Mouse (Mus musculus) neural tube, embryonic 11.5 days (tissue): ENCODE data around the gene Sema6b. TPM values are rescaled to one million over a fixed set of nuclear protein-coding genes. Genes with fewer than 3 reads are reported as not detected.
"Not testable (repeated sequence)": the region's sequence is repeated elsewhere in the genome, so short reads cannot be mapped to it uniquely, and the experiment has no call there.

ENCODE experiments used
- ATAC-seq: fragments of 200-750 bp; cut with Nextera tagmentation; 2 replicates; pipeline ENCODE4 v1.8.0; 2017; ENCODE audit warnings: moderate number of reproducible peaks, mild to moderate bottlenecking, moderate TSS enrichment, moderate library complexity; ENCODE audit not compliant: insufficient read depth, low FRiP score, low TSS enrichment
- DNase-seq: peaks from one replicate; pipeline ENCODE4 v3.0.0-alpha.2; 2015; ENCODE audit warnings: low spot score
- H3K27ac ChIP-seq: fragments of 300-500 bp; sonication (generic); 2 replicates; pipeline ENCODE4 v1.5.1; 2014; ENCODE audit warnings: low read depth, mild to moderate bottlenecking, low read length
- H3K27me3 ChIP-seq: fragments of 300-500 bp; sonication (generic); 2 replicates; pipeline ENCODE4 v1.6.1; 2014; ENCODE audit warnings: mild to moderate bottlenecking, low read length, mixed read lengths; ENCODE audit not compliant: control insufficient read depth, insufficient read depth
- H3K36me3 ChIP-seq: fragments of 300-500 bp; sonication (generic); 2 replicates; pipeline ENCODE4 v1.6.1; 2014; ENCODE audit warnings: mild to moderate bottlenecking, low read length, moderate library complexity, mixed read lengths; ENCODE audit not compliant: control insufficient read depth, insufficient read depth
- H3K4me1 ChIP-seq: fragments of 300-500 bp; sonication (generic); 2 replicates; pipeline ENCODE4 v1.6.1; 2014; ENCODE audit warnings: low read length, mixed read lengths; ENCODE audit not compliant: control insufficient read depth, insufficient read depth
- H3K4me2 ChIP-seq: fragments of 300-500 bp; sonication (generic); 2 replicates; pipeline ENCODE4 v1.6.1; 2014; ENCODE audit warnings: low read depth, mild to moderate bottlenecking, moderate library complexity
- H3K4me3 ChIP-seq: fragments of 300-500 bp; sonication (generic); 2 replicates; pipeline ENCODE4 v1.5.1; 2014; ENCODE audit warnings: low read depth, low read length
- H3K9ac ChIP-seq: fragments of 300-500 bp; sonication (generic); 2 replicates; pipeline ENCODE4 v1.6.1; 2014; ENCODE audit warnings: mild to moderate bottlenecking, low read length
- H3K9me3 ChIP-seq: fragments of 300-500 bp; sonication (generic); 2 replicates; pipeline ENCODE4 v1.6.1; 2016; ENCODE audit warnings: low read length; ENCODE audit not compliant: control insufficient read depth
- WGBS: fragments of 180-500 bp; shearing (Covaris S2); extraction: QIAGEN DNeasy Blood & Tissue Kit; methylation state at CpG from one replicate; pipeline ENCODE4 v1.1.7; 2014; 5-methylcytosine and 5-hydroxymethylcytosine counted together
- microRNA-seq: library from miRNA; unstranded; fragments of <30 nt; microRNA quantifications from one replicate; pipeline ENCODE4, GENCODE M21; 2016
- polyA plus RNA-seq: library from polyadenylated mRNA; unstranded; fragments of >200 nt; fragmentation: Nextera tagmentation; extraction: Ambion mirVana; gene quantifications from 2 replicates; pipeline ENCODE4 v1.2.1, GENCODE M21; 2014

The Sema6b gene
- polyA plus RNA-seq, 1 experiment from 2014 or later = 4.3 TPM

DNA sequence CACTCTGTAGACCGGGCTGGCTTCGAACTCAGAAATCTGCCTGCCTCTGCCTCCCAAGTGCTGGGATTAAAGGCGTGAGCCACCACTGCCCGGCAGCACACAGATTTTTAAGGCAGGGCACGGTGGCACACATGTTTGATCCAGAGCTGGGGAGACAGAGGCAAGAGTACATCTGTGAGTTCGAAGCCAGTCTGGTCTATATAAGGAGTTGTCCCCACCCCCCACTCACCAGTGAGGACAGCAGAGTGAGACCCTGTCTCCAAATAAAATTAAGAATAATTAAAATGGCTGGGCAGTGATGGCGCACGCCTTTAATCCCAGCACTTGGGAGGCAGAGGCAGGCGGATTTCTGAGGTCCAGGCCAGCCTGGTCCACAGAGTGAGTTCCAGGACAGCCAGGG is 61.8 kb downstream of the Sema6b start:
- Histone ChIP-seq H3K4me2 (peak overlapping the region; percentile 25; the same call in 1 of the 2 replicates), H3K4me1 (peaks cover 13% of the 10 kb centered on the region)
- H3K36me3 ChIP-seq, DNase-seq, H3K9me3 ChIP-seq, H3K4me3 ChIP-seq, H3K27ac ChIP-seq, H3K9ac ChIP-seq, H3K27me3 ChIP-seq, ATAC-seq: not testable (repeated sequence)
- 64% methylated on average over 9 of the region's 9 CpGs for WGBS

- H3K36me3 ChIP-seq = no peaks in the 10 kb centered on the region
- H3K4me2 ChIP-seq = no peak overlapping the region
- DNase-seq (no peak), ATAC-seq (no peak)
- no peak overlapping the region for H3K4me3 ChIP-seq
- peaks cover 13% of the 10 kb centered on the region for H3K4me1 ChIP-seq
- 90% methylated on average over 5 of the region's 5 CpGs for WGBS
- H3K27ac ChIP-seq = no peak overlapping the region
- H3K9ac ChIP-seq = no peak overlapping the region
- no peaks in the 10 kb centered on the region for H3K9me3 ChIP-seq
- H3K27me3 ChIP-seq = no peaks in the 10 kb centered on the region
Measured at GRCm38 (mm10) chr17:56077523-56077922, 62.6 kb downstream of the Sema6b start.

DNA sequence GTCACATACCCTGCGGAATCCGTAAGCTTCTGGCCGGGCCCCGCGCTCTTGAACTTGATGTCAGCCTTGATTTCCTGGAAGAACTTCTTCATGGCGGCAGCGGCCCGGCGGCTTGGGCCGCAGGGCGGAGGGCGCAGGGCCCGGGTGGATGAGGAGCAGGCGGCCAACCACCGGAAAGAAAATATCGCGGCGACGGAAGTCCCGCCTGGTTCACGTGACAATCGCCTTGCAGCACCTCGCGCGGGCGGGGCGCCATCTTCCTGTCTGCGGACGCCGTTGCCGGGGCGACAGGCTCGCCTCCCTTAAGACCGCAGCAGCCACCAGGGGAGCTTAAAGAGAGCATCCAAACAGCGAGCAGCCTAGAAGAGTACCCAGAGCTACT is 65.3 kb downstream of the Sema6b start, which contains the start of gene Ubxn6:
TSS of gene Ubxn6 (minus strand) at position 202 of the 382 bp plus-strand sequence.
- Histone ChIP-seq H3K9me3 (no peaks in the 10 kb centered on the region), H3K9ac (peak within 1 kb of the TSS; percentile 72), H3K36me3 (peaks cover 4% of the 10 kb centered on the region; the same call in 1 of the 2 replicates), H3K4me2 (peak within 1 kb of the TSS; percentile 58), H3K4me3 (peak within 1 kb of the TSS; percentile 77), H3K4me1 (0 out of 2 replicates have a peak, but pooled peaks cover 3% of the 10 kb centered on the region), H3K27ac (peak within 1 kb of the TSS; percentile 88), H3K27me3 (no peaks in the 10 kb centered on the region)
- under 1% methylated on average over 35 of the region's 35 CpGs for WGBS
- ATAC-seq (peak; percentile 41), DNase-seq (peak; percentile 97)

DNA sequence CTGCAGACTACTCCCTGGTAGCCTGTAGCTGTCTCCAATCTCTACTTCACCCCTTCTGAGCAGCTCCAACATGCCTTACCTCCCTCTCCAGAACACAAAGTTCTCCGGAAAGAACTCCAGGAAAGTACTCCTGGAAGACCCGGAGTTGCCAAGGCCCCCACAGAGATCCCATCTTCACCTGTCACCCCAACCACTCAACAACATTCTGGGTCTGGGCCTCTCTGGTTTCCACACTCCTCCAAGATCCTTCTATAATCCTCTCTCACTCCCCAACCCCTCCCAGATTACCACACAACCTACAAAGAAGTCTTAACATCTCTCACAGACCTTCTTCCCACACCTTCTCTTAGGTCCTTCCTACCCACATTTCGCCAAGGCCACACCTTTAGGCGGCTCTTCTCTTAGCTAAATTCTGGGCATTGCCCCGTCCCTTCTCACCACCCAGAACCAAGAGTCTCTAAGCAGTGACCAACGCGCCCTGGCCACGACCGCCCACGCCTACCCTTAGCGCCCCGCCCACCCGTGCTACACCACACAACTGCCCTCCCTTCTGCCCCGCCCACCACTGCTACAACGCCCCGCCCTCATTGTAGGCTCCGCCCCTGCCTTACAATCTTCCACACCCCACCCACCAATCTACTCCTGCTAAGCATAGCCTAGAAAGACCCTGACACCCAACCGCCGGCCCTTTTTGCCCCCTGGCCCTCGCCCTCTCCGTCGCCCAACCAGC is 65.9 kb downstream of the Sema6b start:
- Histone ChIP-seq H3K4me1 (0 out of 2 replicates have a peak, but pooled peaks cover 3% of the 10 kb centered on the region), H3K4me2 (peak overlapping the region; percentile 58), H3K9me3 (no peaks in the 10 kb centered on the region), H3K9ac (peak overlapping the region; percentile 72), H3K36me3 (peaks cover 7% of the 10 kb centered on the region; the same call in 1 of the 2 replicates), H3K27me3 (no peaks in the 10 kb centered on the region), H3K4me3 (peak overlapping the region; percentile 77), H3K27ac (peak overlapping the region; percentile 88)
- DNase-seq (peak; percentile 84), ATAC-seq (peak; percentile 16)
- 8% methylated on average over 22 of the region's 22 CpGs for WGBS

Small RNAs within 50 kb of the gene (microRNA-seq; reads per million reads assigned to microRNA genes)
- gene Gm44397 = not detected

Other genes starting within 250 kb of the Sema6b start
- gene Zfp959, start 248.2 kb downstream of the Sema6b start, polyA plus RNA-seq = 15.5 and 15.7 TPM in 2 replicates
- gene Zfp119b, start 190.8 kb downstream of the Sema6b start, polyA plus RNA-seq = 6.1 TPM in 2 replicates
- gene Ebi3, start 187.7 kb downstream of the Sema6b start, polyA plus RNA-seq = 2.1 and 2.3 TPM in 2 replicates
- 19.2 and 25.1 TPM in 2 replicates for gene Yju2, start 181.2 kb downstream of the Sema6b start, polyA plus RNA-seq
- 89.7 and 95.3 TPM in 2 replicates for gene Shd, start 169.9 kb downstream of the Sema6b start, polyA plus RNA-seq
- 68.3 and 86.8 TPM in 2 replicates for gene Fsd1, start 153.8 kb downstream of the Sema6b start, polyA plus RNA-seq
- gene Stap2, start 134.8 kb downstream of the Sema6b start, polyA plus RNA-seq = 5.4 and 6.3 TPM in 2 replicates
- gene Mpnd, start 134.6 kb downstream of the Sema6b start, polyA plus RNA-seq = 157 and 176 TPM in 2 replicates
- 122 and 125 TPM in 2 replicates for gene Sh3gl1, start 103.7 kb downstream of the Sema6b start, polyA plus RNA-seq
- gene Chaf1a, start 99.9 kb downstream of the Sema6b start, polyA plus RNA-seq = 23.5 and 25.0 TPM in 2 replicates
- gene Ubxn6, start 65.3 kb downstream of the Sema6b start, polyA plus RNA-seq = 45.3 and 45.6 TPM in 2 replicates
- gene Hdgfl2, start 60.7 kb downstream of the Sema6b start, polyA plus RNA-seq = 124 and 136 TPM in 2 replicates
- 0.13 TPM in 1 of 2 replicates, not detected in the other for gene Plin4, start 30.5 kb downstream of the Sema6b start, polyA plus RNA-seq
- 0.16 and 0.23 TPM in 2 replicates for gene Plin5, start 22.7 kb downstream of the Sema6b start, polyA plus RNA-seq
- not detected in 2 replicates for gene Lrg1, start 18.3 kb downstream of the Sema6b start, polyA plus RNA-seq
- 10.2 and 11.0 TPM in 2 replicates for gene Tnfaip8l1, start 22.1 kb upstream of the Sema6b start, polyA plus RNA-seq
- gene Mydgf, start 43.6 kb upstream of the Sema6b start, polyA plus RNA-seq = 67.7 and 71.2 TPM in 2 replicates
- gene Dpp9, start 78.6 kb upstream of the Sema6b start, polyA plus RNA-seq = 39.1 and 42.5 TPM in 2 replicates
- 16.8 and 18.3 TPM in 2 replicates for gene Fem1a, start 116.5 kb upstream of the Sema6b start, polyA plus RNA-seq
- 2.4 and 2.5 TPM in 2 replicates for gene Ticam1, start 136.4 kb upstream of the Sema6b start, polyA plus RNA-seq
- 33.0 and 37.8 TPM in 2 replicates for gene Plin3, start 152.5 kb upstream of the Sema6b start, polyA plus RNA-seq
- not detected in 2 replicates for gene Arrdc5, start 159.9 kb upstream of the Sema6b start, polyA plus RNA-seq
- 116 and 128 TPM in 2 replicates for gene Uhrf1, start 163.0 kb upstream of the Sema6b start, polyA plus RNA-seq
- 53.5 and 59.9 TPM in 2 replicates for gene Kdm4b, start 185.7 kb upstream of the Sema6b start, polyA plus RNA-seq